ENCODE assay signal across 28 mouse cellular contexts in the genomic region with DNA sequence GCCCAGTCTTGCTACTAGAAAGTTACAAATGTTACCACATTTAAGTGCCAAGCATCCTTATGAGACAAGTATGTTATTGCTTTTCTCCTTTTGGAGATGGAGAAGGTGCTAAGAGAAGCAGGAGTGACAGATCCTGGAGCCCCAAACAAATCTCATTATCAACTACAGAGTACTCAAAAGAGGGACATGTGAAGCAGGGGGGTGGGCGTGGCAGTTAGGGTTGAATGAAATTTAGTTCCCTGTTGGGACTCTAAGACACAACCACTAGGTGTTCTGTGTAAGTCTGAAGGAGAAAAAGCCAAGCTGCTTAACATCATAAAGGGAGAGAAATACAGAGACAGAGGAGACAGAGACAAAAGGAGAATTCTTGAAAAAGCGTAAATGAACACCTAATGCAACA. TPM values are rescaled to one million over a fixed set of nuclear protein-coding genes. Genes with fewer than 3 reads are reported as not detected.
DNase-seq lines count a peak whose midpoint lies in the region; ATAC-seq lines count a peak whose summit lies in the region.
"Had no signal": no experiment of that assay in that cellular context is flagged by ENCODE, and none has a peak within 500 bp of the region (broad histone marks: within the 10 kb centered on the region; RNA-seq: fewer than 3 reads in every experiment).

No protein-coding gene starts in this region.

- no peak overlapping the region for H3K4me2 ChIP-seq in midbrain, embryonic 11.5 days
- no peak overlapping the region for H3K4me2 ChIP-seq in midbrain, embryonic 15.5 days
- H3K4me2 ChIP-seq: embryonic facial prominence, embryonic 13.5 days; embryonic facial prominence, embryonic 15.5 days; forebrain, embryonic 12.5 days had no signal

- DNase-seq in midbrain, embryonic 11.5 days (ENCODE audit: low spot score, missing footprints): peak; percentile 54
- DNase-seq in R1 (ENCODE audit: low read depth, low spot score): peak; percentile 54
- no peak for DNase-seq in T-cell, adult 2 months (ENCODE audit: low spot score)
- no peak for DNase-seq in ovary, postnatal 10 days (ENCODE audit: low spot score)
- DNase-seq: adrenal gland, adult 2 months; adrenal gland, postnatal 10 days; adrenal gland, postnatal 25 days; cerebellum, adult 11 months; cerebellum, adult 18-20 months; cerebellum, adult 8-10 months; cerebellum, adult 9-11 months; cerebellum, postnatal 14 days; cerebellum, postnatal 36 days; embryo, embryonic 11 days had no signal

- H3K9ac ChIP-seq in midbrain, embryonic 11.5 days (ENCODE audit: low read length): no peak overlapping the region
- H3K9ac ChIP-seq in midbrain, embryonic 15.5 days: no peak overlapping the region
- H3K9ac ChIP-seq: embryonic facial prominence, embryonic 13.5 days; embryonic facial prominence, embryonic 15.5 days; forebrain, embryonic 12.5 days had no signal

- H3K36me3 ChIP-seq in midbrain, embryonic 11.5 days (ENCODE audit: control insufficient read depth, insufficient read depth, low read length): no peaks in the 10 kb centered on the region
- H3K36me3 ChIP-seq in midbrain, embryonic 15.5 days (replicated peaks): no peaks in the 10 kb centered on the region
- H3K36me3 ChIP-seq: embryonic facial prominence, embryonic 15.5 days; forebrain, embryonic 10.5 days; forebrain, embryonic 12.5 days; G1E had no signal

- no peak for ATAC-seq in midbrain, embryonic 11.5 days (ENCODE audit: low FRiP score)
- ATAC-seq in midbrain, embryonic 15.5 days (replicated peaks): no peak
- ATAC-seq: forebrain, embryonic 14.5 days; forebrain, embryonic 16.5 days; Patski had no signal

- H3K27me3 ChIP-seq in midbrain, embryonic 11.5 days (ENCODE audit: control insufficient read depth, insufficient read depth, low read length): no peaks in the 10 kb centered on the region
- no peaks in the 10 kb centered on the region for H3K27me3 ChIP-seq in midbrain, embryonic 15.5 days (replicated peaks)
- H3K27me3 ChIP-seq: embryonic facial prominence, embryonic 13.5 days; embryonic facial prominence, embryonic 15.5 days; forebrain, embryonic 12.5 days; Patski had no signal

- WGBS in midbrain, embryonic 11.5 days: 68% methylated on average over 2 of the region's 2 CpGs
- 51% methylated on average over 2 of the region's 2 CpGs for WGBS in midbrain, embryonic 15.5 days

- no peaks in the 10 kb centered on the region for H3K9me3 ChIP-seq in midbrain, embryonic 11.5 days (ENCODE audit: control insufficient read depth, low read length)
- H3K9me3 ChIP-seq in midbrain, embryonic 15.5 days: no peaks in the 10 kb centered on the region
- H3K9me3 ChIP-seq: embryonic facial prominence, embryonic 13.5 days; embryonic facial prominence, embryonic 15.5 days; forebrain, embryonic 10.5 days; forebrain, embryonic 12.5 days; G1E had no signal

- no peak overlapping the region for H3K4me3 ChIP-seq in midbrain, embryonic 11.5 days (ENCODE audit: low read depth, low read length)
- no peak overlapping the region for H3K4me3 ChIP-seq in midbrain, embryonic 15.5 days
- H3K4me3 ChIP-seq: embryonic facial prominence, embryonic 13.5 days; embryonic facial prominence, embryonic 15.5 days; erythroblast, embryonic 14.5 days; forebrain, embryonic 10.5 days; forebrain, embryonic 12.5 days had no signal

- no peak overlapping the region for H3K27ac ChIP-seq in midbrain, embryonic 11.5 days (ENCODE audit: low read depth, low read length)
- no peak overlapping the region for H3K27ac ChIP-seq in midbrain, embryonic 15.5 days
- H3K27ac ChIP-seq: embryonic facial prominence, embryonic 13.5 days; embryonic facial prominence, embryonic 15.5 days; forebrain, embryonic 10.5 days; forebrain, embryonic 12.5 days had no signal

- H3K4me1 ChIP-seq in midbrain, embryonic 11.5 days (ENCODE audit: control insufficient read depth, insufficient read depth, low read length): no peaks in the 10 kb centered on the region
- H3K4me1 ChIP-seq in midbrain, embryonic 15.5 days: no peaks in the 10 kb centered on the region
- H3K4me1 ChIP-seq: forebrain, embryonic 12.5 days had no signal

RNA-seq across cellular contexts. Expression of gene Gm10974, which starts 38.2 kb away (rescaled TPM):
- polyA plus RNA-seq in midbrain, embryonic 11.5 days (2014; fragmentation: Nextera tagmentation; extraction: Ambion mirVana): not detected in 2 replicates
- not detected in 2 replicates for polyA plus RNA-seq in midbrain, embryonic 15.5 days (2015; fragmentation: Nextera tagmentation; extraction: Ambion mirVana)
- polyA plus RNA-seq: adrenal gland, adult 2 months; brain, embryonic 14.5 days; C2C12; embryonic facial prominence, embryonic 11.5 days; embryonic facial prominence, embryonic 13.5 days; embryonic facial prominence, embryonic 15.5 days; erythroblast, embryonic 14.5 days; forebrain, embryonic 10.5 days; forebrain, embryonic 12.5 days; forebrain, embryonic 14.5 days; forebrain, embryonic 16.5 days; frontal cortex, adult 2 months; G1E; Patski had no signal

Comparison
In these comparisons a context has a peak if more than half of its experiments do, and no peak if none do; other contexts are left out.
1. DNase-seq: peak in midbrain, embryonic 11.5 days (single experiment) and R1 (single experiment); none in T-cell, adult 2 months (single experiment) and ovary, postnatal 10 days (single experiment).